Mouse (Mus musculus): ENCODE measurements around the gene Vamp8. TPM values are rescaled to one million over a fixed set of nuclear protein-coding genes. Genes with fewer than 3 reads are reported as not detected.
A peak's percentile ranks its signal among the peaks of the same experiment; 100 is the strongest.

Gene Vamp8
- total RNA-seq, 2 experiments from 2014 or later: 95.9 to 102 TPM

DNA sequence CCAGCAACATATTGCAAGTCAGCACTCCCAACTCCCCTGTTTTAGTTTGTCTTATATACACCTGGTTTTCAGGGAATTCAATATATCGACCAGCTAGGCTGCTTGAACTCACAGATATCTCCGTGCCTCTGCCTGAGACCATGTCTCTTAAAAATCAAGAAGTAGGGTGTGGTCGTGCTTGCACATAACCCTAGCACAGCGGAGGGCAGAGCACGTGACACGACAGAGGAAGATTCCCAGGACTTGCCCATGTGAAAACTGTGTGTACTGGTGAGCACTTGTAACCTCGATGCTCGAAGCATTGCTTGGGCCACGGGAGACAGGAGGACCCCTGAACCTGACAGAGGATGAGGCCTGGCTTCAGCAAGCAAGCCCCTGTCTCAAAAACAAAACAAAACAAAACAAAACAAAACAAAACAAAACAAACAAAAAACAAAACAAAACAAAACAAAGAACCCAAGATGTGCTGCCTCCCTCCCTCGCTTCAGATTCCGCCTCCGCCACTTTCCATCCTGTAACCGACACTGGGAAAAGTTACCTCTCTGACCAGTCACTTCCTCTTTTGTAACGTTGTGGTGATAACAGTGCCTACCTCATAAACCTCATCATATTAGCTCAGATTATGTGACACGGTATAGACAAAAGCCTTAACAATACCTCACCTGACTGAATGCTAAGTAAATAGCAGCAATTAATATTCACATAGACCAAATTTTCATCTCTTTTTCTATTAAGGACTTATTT is 15.5 kb downstream of the Vamp8 start:
- DNase-seq: no peak
- intact Hi-C loops (cut with DNase I): no loop called here

DNA sequence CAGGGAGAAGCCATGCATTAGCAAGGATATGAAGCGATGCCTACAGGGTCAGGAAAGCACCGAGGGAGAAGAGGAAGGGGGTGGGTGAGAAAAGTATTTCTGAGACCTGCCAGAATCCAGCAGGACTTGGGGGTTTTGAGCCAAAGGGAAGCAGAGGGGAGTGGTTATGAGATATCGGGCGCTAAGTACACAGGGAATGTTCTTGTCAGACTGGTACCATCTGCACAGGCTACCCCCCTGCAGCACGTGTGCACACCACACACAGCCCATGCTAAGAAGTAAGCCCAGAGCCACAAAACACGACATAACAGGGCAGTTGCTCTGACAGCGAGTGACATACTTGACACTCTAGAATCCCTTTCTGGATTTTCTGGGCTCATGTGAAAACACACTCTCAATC is 16.3 kb downstream of the Vamp8 start:
- no peak for DNase-seq
- intact Hi-C loops (cut with DNase I): no loop called here

DNA sequence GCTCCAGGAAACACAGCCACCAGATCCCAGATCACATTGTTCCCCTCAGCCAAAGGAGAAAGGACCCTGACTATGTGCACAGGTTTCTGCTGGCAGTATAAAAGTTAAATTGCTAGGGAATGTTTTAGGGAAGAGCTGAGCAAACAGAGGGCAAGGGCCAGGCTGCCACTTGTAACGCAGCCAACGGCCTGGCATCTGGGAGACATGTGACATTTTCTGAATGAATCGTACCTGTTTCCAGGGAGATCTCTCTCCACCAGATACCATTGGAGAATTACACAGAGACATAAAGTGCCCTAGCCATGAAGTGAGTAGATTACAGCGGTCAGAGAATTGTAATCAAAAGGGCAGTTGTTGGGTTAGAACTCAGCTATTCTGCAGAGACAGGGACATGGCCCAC is 17.3 kb downstream of the Vamp8 start:
- intact Hi-C loops (cut with DNase I): no loop called here
- DNase-seq: peak in 1 of 2 experiments; percentile 41

DNA sequence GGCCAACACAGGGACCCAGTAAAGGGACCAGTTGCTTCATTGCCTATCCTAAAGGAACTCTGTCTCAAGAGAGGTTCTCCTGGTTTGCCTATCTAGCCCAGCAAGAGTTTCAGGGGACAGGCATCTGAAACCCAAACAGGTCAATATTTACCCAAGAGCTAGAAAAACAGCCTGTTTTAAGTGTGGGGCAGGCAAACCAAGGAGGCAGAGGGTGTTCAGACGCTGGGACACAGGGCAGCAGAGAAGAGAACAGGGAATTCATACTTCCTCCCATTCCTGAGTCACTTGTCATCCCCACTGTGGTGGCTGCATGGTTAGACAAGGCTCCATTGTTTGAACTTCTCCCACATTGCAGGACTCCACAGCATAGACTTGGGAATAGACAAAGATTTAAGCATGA is 18.9 kb downstream of the Vamp8 start:
- DNase-seq: no peak
- intact Hi-C loops (cut with DNase I): no loop called here

DNA sequence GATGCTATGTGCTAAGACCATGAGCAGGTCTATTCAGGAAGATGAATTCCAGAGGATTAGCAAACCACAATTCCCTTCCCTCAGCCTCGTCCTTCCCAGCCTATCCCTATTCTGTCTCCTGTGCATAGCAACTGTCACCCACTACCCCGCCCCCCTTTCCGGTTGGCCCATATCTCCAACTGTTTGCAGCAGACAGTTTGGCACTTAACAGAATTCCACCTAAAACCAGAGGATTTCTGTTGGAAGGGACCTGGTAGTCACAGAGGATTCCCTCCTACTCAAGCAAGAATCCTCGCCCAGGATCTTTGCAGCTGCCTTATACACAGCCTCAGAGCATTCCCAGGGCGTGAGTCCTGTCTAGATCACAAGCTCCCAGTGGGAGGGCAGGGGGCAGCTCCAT is 19.4 kb downstream of the Vamp8 start:
- intact Hi-C loops (cut with DNase I): no loop called here
- DNase-seq: peak; percentile 58 to 68

DNA sequence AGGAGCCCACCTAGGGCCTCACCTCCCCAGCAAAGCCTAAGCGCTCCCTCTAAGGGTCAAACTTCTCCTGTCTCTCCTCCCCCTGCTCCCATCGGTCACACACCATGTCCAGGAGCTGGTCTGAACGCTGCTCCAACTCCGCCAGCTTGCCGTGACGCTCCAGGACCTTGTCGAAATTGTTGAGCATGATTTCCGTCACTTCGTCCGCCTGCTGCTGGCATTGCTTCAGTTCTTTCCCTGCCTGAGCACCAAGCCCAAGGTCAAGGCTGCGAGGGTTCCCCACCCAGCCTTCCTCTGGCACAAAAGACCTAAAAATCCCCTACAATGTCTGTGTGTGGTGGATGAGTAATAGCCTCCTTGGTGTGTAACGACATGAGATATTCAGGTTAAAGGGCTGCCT is 20.4 kb downstream of the Vamp8 start:
- intact Hi-C loops (cut with DNase I): no loop called here
- DNase-seq: peak in 1 of 2 experiments; percentile 32

DNA sequence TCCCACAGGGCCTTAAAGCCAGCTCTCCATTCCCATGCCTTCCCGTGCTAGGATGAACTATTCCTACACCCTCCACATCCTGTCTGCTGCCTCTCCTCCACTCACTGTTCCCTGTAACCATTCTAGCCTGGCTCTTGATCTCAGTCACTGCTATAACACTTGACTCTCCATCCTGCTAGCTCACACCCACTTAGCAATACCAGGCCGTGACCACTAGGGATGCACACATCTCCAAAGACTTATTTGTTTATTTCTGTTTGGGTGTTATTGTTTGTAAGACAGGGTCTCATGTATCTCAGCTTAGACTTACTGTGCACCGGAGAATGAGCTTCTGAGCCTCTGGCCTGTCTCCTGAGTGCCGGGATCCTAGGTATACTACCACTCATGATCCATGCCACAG is 20.9 kb downstream of the Vamp8 start:
- intact Hi-C loops (cut with DNase I): no loop called here
- no peak for DNase-seq

DNA sequence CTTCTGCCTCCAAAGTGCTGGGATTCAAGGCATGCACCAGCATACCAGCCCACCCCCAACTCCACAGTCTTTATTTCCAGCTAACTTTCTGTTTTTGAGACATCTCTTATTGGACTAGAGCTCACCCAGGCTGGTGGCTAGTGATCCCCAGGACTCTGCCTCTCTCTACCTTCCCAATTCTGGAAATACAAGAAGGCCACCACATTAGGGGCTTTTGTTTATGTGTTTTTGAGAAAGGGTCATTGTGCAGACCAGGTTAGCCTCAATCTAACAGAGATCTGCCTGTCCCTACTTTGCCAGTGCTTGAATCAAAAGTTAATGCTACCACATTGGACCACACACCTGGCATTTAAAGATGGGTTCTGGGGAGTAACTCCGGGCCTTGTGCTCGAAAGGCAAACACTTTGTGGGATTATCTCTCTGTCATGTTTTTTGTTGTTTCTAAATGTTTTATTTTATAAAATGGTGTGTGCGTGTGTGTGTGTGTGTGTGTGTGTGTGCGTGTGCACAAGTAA is 23.0 kb downstream of the Vamp8 start:
- no peak for DNase-seq
- intact Hi-C loops (cut with DNase I): no loop called here

DNA sequence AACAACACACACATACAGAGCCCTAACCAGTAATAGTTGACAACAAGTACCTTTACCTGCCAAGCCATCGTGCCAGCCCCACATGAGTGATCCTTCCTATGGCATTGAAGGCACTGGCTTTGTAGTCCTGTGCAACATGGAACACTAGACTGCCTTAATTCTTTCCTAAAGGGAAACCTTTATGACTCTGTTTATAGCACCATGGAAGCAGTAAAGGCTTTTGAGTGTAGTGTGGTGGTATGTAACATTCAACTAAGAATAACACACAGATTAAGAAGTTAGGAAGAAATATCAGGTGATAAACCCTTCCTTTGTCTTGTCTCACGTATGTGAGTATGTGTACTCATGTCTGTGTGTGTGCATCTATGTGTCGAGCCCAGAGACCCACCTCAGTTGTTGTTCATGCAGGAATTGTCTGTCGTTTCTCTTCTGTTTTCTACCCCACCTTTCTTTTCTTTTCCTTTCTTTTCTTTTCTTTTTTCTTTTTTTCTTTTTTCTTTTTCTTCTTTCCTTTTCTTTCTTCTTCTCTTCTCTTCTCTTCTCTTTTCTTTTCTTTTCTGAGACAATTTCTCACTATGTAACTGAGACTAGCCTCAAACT is 23.6 kb downstream of the Vamp8 start, which contains the start of gene Rnf181:
Gene Rnf181 (minus strand): TSS at position 113 of the 600 bp plus-strand sequence.
- intact Hi-C loops (cut with DNase I): no loop called here

DNA sequence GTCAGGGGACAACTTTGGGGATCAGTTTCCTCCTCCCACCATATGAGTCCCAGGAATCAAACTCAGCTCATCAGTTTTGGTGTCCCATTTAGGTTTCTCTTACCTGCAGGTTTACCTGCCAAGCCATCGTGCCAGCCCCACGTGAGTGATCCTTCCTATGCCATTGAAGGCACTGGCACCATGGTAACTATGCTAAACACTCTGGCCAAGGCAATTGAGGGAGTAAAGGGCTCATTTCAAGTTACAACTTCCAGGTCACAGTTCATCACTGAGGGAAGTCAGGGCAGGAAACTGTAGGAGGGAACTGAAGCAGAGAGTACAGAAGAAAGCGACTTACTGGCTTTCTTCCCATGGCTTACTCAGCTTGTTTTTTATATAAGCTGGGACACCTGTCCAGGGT is 24.2 kb downstream of the Vamp8 start:
- no peak for DNase-seq
- intact Hi-C loops (cut with DNase I): no loop called here

More for the DNA sequence above, 23.6 kb downstream of the Vamp8 start, which contains the start of gene Rnf181:
- no peak for DNase-seq

DNA sequence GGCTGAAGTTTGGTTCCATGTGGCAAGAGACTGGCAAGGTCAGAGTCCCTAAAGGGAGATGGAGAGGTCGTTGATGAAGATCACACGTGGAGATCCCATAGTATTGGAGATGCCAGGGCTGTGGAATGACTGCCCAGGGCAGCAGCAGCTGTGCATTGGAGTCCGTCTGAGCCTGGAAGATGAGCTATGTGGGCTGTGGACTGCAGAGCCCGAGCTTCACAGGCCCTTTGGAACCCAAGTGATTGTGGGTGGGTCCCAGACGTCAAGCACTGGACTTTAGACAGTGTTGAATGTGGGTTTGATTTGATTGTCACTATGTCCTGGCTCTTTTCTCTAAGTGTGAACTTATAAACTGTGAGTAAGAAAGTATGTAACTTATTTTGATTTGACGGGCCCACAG is 25.5 kb downstream of the Vamp8 start:
- intact Hi-C loops (cut with DNase I): loop anchor here (5.0 kb wide), 1 partner anchor 42 kb away; no protein-coding TSS in a partner anchor
- no peak for DNase-seq

DNA sequence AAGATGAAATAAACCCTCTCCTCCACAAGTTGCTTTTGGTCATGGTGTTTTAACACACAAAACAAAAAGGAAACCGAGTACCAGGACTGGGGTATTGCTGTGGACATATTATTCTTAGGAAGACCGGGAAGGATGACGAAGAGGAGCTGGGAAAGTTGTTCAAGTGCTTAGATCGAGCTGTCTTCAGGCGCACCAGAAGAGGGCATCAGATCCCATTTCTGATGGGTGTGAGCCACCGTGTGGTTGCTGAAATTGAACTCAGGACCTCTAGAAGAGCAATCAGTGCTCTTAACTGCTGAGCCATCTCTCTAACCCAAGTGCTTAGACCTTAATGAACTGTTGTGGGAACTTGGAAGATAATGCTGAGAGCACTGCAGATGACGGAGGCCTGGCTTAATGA is 26.5 kb downstream of the Vamp8 start:
- DNase-seq: no peak
- intact Hi-C loops (cut with DNase I): loop anchor here (5.0 kb wide), 1 partner anchor 43 kb away; no protein-coding TSS in a partner anchor

DNA sequence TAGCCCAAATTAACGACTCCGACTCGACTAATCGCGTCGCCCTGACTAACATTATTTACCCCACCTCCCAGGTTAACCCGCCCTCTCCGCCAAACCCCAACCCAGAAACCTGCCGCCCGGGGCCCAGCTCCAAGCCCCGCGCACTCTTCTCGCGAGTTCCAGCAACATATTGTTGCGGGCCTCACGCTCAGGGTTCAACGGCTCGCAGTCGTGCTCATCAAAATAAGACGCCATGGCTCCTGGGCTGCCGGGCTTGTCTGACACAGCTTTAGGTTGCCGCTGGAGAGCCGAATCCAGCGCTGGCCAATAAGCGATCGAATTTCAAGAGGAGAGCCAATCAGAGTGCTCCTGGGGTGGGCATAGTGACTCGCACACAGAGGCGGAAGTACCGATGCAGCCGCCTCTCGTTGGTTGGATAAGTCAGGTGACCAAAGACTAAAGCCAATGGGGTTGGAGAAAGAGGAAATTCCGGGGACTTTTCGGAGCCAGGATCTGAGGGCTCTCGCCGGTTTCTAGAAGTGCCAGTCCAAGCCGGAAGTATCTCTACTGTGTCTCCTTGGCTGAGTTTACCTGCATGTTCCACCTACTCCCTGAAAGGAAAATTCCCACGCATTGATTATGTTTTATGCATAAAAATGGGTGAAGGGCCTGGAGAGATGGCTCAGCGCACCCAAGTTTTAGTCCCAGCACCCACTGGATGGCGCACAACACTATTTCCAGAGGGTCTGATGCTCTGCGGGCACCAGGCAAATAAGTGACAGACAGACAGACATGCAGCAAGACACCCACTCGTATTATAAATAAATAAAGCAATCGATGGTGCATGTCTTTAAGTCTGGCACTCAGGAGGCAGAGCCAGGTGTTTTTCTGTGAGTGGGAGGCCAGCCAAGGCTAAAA is 28.1 kb downstream of the Vamp8 start:
- intact Hi-C loops (cut with DNase I): loop anchor here (5.0 kb wide), 1 partner anchor 45 kb away; no protein-coding TSS in a partner anchor
- DNase-seq: peak; percentile 98

DNA sequence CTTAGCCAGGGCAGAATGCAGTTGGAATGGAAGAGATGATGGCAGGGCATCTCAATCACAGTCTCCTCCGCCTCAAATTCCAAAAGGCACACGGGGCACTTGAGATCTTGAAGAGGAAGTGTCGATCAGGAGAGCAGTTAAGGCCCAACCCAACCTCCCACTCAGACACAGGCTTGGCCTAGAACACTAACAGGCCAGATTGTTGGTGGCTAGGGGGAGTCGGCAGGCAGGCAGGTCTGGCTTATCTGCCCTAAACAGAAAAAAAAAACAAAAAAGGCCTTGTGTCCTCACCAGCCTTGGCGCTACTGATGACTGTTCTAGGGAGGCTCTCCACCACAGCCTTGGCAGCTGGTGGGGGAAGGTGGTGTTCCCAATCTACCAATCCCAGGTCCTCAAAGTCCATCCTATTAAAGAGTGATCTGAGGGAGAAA is 29.4 kb downstream of the Vamp8 start:
- peak in 1 of 2 experiments; percentile 4 for DNase-seq
- intact Hi-C loops (cut with DNase I): loop anchor here (5.0 kb wide), 1 partner anchor 46 kb away; no protein-coding TSS in a partner anchor

DNA sequence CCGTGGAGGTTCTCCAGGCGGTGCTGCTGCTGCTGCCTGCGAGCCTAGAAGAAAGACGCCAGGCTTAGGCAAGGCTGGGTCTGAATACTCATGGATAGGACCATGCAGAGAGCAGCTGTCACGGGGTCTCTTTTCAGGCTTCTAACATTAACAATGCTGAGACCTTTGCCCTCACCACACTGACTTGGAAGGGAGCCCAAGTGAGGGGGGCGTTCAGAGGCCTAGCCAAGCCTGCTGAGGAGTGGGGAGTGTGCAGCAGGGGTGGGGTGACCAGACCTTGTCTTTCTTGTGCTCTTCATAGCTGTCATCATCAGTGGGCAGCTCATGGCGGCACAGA is 29.9 kb downstream of the Vamp8 start:
- intact Hi-C loops (cut with DNase I): loop anchor here (5.0 kb wide), 1 partner anchor 47 kb away; no protein-coding TSS in a partner anchor
- peak in 1 of 2 experiments; percentile 7 for DNase-seq

DNA sequence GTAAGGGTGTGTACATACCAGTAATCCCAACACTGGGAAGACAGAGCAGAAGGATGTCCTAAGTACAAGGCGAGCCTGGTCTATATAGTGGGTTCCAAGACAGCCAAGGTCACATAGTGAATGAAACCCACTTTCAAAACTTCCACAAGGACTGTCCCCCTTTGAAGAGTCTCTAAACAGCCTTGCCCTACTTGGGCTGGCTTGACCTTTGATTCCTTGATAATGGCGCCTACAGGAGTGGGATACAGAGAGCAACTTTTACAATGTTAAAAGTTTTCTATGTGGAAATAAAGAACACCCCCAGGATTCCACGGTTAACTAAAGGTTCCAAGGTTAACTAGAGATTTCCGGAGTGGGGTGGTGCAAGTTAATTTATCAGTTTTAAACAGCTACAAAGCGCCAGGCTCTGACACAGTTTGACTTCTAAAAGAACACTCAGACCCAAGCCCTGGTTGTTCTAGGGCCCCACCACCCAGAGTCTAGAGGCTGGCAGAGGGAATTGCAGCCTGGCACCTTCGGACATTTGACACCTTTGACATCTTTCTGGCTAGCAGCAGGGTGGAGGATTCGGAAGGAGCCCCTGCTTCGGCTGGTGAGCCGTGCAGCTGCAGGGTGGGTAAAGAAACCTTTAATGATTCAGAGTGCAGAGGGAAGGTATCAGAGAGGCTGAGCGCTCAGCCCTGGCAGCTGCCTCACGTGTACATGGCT is 30.5 kb downstream of the Vamp8 start:
- DNase-seq: peak in 1 of 2 experiments; percentile 12
- intact Hi-C loops (cut with DNase I): loop anchor here (5.0 kb wide), 1 partner anchor 47 kb away; no protein-coding TSS in a partner anchor

DNA sequence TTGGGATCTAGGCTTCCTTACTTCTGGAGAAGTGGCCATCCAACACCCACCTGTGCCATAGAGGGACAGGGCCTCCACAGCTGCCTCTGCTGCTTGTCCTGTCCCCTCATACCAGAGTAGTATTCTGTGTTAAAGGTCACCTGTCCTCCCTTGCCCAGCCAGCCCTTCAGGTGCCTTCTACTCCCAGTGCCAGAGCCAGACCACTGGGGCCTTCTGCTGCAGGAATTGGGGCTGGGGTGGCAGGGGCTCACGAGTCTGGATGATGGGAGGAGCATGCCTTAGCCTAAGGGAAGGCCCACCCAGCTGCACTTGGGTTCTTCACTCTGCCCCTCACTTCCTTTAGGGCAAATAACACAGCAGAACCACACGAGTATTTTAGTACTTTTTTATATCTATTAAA is 31.2 kb downstream of the Vamp8 start:
- intact Hi-C loops (cut with DNase I): no loop called here
- DNase-seq: peak in 1 of 2 experiments; percentile 3

DNA sequence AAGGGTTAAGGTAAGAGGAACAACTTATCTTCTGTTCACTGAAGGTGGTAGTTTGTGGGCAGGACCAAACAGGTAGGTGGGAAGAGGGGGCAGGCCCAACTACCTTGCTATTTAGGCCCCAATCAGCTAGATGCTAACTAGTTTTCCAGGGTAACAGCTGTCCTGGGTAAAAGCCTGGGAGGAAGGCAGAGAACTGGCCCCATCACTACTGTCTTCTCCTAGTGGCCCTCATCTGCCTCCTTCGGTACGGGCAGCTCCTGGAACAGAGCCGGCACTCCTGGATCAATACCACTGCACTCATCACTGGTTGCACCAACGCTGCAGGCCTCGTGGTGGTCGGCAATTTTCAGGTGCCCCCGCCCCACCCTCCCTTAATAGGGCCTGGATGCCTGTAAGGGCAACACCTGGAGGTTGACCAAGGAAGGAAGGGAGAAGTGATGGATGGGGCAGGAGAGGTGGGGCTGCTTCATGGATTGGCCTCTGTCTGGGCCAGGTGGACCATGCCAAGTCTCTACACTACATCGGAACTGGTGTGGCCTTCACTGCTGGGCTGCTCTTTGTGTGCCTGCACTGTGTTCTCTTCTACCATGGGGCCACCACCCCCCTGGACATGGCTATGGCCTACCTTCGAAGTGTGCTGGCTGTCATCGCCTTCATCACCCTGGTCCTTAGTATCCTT is 32.3 kb downstream of the Vamp8 start:
- DNase-seq: peak in 1 of 2 experiments; percentile 3

More for the DNA sequence above, 32.3 kb downstream of the Vamp8 start:
- intact Hi-C loops (cut with DNase I): no loop called here

Data from heart, postnatal 10 days (tissue).